Mouse (Mus musculus): ENCODE measurements around the gene Smyd3. TPM values are rescaled to one million over a fixed set of nuclear protein-coding genes. Genes with fewer than 3 reads are reported as not detected.

Smyd3 gene
- polyA plus RNA-seq (2015; fragmentation: Nextera tagmentation; extraction: Ambion mirVana) = 18.3 and 20.5 TPM in 2 replicates

DNA sequence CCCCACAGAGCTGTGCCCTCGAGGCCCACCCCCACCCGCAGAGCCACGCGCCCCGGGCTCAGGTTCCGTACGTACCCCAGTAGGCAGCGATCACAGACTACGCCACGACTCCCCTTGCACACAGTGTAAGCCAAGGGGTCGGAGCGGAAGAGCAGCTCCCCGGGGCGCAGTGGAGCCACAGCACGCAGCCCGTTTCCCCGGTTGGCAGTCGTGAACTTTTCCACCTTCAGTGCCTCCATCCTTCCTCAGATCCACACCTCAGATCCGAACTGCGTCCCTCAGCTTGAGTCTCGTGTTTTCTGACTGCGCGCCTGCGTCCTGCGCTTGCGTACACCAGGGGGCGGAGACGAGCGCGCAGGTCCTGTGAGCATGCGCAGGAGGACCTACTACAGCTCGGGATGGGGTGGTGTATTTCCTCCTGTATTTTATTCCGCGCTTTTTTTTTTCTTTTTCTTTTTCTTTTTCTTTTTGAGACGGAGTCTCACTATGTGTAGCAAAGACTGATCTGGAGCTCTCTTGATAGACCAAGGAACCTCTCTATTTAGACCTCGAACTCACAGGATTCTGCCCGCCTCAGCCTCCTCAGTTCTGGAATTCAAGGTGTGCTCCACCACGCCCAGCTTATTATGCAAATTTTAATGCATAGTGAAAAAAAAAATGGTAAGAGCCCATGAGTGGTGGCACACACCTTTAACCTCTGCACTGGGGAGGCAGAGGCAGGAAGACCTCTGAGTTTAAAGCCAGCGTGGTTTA lies at the start of gene Smyd3:
TSS of gene Smyd3 (minus strand) at position 329 of the 753 bp plus-strand sequence.
- DNase-seq (ENCODE audit: low spot score) (peak; percentile 89), ATAC-seq (replicated peaks; ENCODE audit: low FRiP score, low read depth) (peak; percentile 83)
- no peaks in the 10 kb centered on the region for H3K9me3 ChIP-seq (replicated peaks; ENCODE audit: low read length)
- H3K27me3 ChIP-seq (ENCODE audit: insufficient read depth, low read length) = no peaks in the 10 kb centered on the region
- H3K27ac ChIP-seq = peak within 1 kb of the TSS; percentile 36; the same call in 1 of the 2 replicates
- no peaks in the 10 kb centered on the region; the same call in 1 of the 2 replicates for H3K4me1 ChIP-seq (replicated peaks; ENCODE audit: insufficient read depth, low read length)
- peak within 1 kb of the TSS; percentile 78 for H3K4me3 ChIP-seq (replicated peaks; ENCODE audit: low read depth, low read length)
- no peaks in the 10 kb centered on the region for H3K36me3 ChIP-seq (ENCODE audit: insufficient read depth, low read length)
- H3K9ac ChIP-seq (ENCODE audit: low read depth, low read length) = peak within 1 kb of the TSS; percentile 68
- WGBS = 7% methylated on average over 39 of the region's 39 CpGs
- TF ChIP-seq CTCF (IDR thresholded peaks at IDR 0.05; ENCODE audit: low read depth) = peak; percentile 78
- peak within 1 kb of the TSS; percentile 98 for H3K4me2 ChIP-seq (ENCODE audit: low read length)

DNA sequence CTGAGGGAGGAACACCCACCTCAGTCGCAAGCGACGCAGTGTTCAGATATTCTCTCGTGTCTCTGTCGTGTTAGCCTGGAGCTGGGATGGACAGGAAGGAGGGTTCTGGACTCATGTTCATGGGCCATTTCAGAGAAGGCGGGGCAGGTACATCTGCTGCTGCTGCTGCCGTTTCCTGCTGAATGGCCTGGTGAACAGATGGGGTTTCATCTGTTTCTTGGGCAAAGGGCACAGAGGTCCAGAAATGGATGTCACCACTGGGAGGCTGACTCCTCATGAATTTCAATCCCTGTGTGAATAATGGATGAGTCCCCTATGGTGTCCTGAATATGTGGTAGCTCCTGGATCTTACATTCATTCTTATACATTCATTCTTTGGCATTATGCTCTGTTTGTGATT lies 49.7 kb upstream of the Smyd3 start:
- Histone ChIP-seq H3K4me3 (replicated peaks; ENCODE audit: low read depth, low read length) (no peak overlapping the region), H3K9ac (ENCODE audit: low read depth, low read length) (no peak overlapping the region), H3K4me1 (replicated peaks; ENCODE audit: insufficient read depth, low read length) (0 out of 2 replicates have a peak, but pooled peaks cover 3% of the 10 kb centered on the region), H3K27ac (no peak overlapping the region), H3K36me3 (ENCODE audit: insufficient read depth, low read length) (no peaks in the 10 kb centered on the region), H3K9me3 (replicated peaks; ENCODE audit: low read length) (no peaks in the 10 kb centered on the region), H3K27me3 (ENCODE audit: insufficient read depth, low read length) (no peaks in the 10 kb centered on the region), H3K4me2 (ENCODE audit: low read length) (no peak overlapping the region)
- no peak for DNase-seq (ENCODE audit: low spot score)
- TF ChIP-seq CTCF (IDR thresholded peaks at IDR 0.05; ENCODE audit: low read depth) = no peak
- ATAC-seq (replicated peaks; ENCODE audit: low FRiP score, low read depth) = no peak
- WGBS = 71% methylated on average over 7 of the region's 7 CpGs

DNA sequence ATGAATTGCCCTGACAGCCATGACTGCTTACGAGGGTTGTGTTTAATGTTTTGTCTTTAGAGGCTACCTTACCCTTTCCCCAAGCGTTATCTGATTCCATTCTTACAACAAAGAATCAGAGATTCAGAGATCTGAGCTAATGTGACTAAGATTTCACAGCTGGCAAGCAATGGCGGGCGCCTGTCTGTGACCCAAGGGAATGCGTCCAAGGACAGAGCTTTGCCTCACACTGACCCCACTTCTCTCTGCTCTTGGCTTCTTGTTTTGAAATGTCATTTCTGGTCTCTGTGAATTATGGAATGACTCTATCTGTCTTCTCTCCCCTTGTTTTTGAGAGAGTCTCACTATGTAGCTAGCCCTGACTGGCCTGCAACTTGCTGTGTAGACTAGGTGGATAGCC lies 46.1 kb upstream of the Smyd3 start:
- peak; percentile 27 for DNase-seq (ENCODE audit: low spot score)
- no peak for ATAC-seq (replicated peaks; ENCODE audit: low FRiP score, low read depth)
- 0 out of 2 replicates have a peak, but pooled peaks cover 6% of the 10 kb centered on the region for H3K4me1 ChIP-seq (replicated peaks; ENCODE audit: insufficient read depth, low read length)
- H3K9me3 ChIP-seq (replicated peaks; ENCODE audit: low read length) = no peaks in the 10 kb centered on the region
- H3K27me3 ChIP-seq (ENCODE audit: insufficient read depth, low read length) = no peaks in the 10 kb centered on the region
- no peaks in the 10 kb centered on the region for H3K36me3 ChIP-seq (ENCODE audit: insufficient read depth, low read length)
- no peak overlapping the region for H3K9ac ChIP-seq (ENCODE audit: low read depth, low read length)
- no peak overlapping the region for H3K27ac ChIP-seq
- no peak overlapping the region for H3K4me3 ChIP-seq (replicated peaks; ENCODE audit: low read depth, low read length)
- no peak overlapping the region for H3K4me2 ChIP-seq (ENCODE audit: low read length)
- WGBS = 50% methylated on average over 5 of the region's 5 CpGs
- TF ChIP-seq CTCF (IDR thresholded peaks at IDR 0.05; ENCODE audit: low read depth) = no peak

DNA sequence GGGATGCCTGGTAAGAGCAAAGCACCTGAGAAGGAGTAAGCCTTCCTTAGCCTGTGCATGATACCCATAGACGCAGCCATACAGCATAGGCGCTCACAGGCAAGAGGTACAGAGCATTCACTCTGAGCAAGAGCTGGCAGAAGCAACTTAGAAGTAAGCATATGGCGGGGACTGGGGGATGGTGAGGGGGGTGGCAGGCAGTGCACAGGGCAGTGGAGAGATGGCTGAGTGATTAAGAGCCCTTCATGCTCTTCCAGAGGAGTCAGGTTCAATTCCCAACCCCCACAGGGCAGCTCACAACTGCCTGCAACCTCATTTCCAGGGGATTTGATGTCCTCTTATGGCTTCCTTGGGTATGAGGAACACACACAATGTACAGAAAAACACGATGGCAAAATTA lies 45.4 kb upstream of the Smyd3 start:
- Histone ChIP-seq H3K36me3 (ENCODE audit: insufficient read depth, low read length) (no peaks in the 10 kb centered on the region), H3K4me2 (ENCODE audit: low read length) (no peak overlapping the region), H3K4me1 (replicated peaks; ENCODE audit: insufficient read depth, low read length) (0 out of 2 replicates have a peak, but pooled peaks cover 6% of the 10 kb centered on the region), H3K9ac (ENCODE audit: low read depth, low read length) (no peak overlapping the region), H3K4me3 (replicated peaks; ENCODE audit: low read depth, low read length) (no peak overlapping the region), H3K27me3 (ENCODE audit: insufficient read depth, low read length) (no peaks in the 10 kb centered on the region), H3K9me3 (replicated peaks; ENCODE audit: low read length) (no peaks in the 10 kb centered on the region), H3K27ac (no peak overlapping the region)
- no peak for TF ChIP-seq CTCF (IDR thresholded peaks at IDR 0.05; ENCODE audit: low read depth)
- WGBS = 69% methylated on average over 4 of the region's 4 CpGs
- no peak for DNase-seq (ENCODE audit: low spot score)
- ATAC-seq (replicated peaks; ENCODE audit: low FRiP score, low read depth) = no peak

DNA sequence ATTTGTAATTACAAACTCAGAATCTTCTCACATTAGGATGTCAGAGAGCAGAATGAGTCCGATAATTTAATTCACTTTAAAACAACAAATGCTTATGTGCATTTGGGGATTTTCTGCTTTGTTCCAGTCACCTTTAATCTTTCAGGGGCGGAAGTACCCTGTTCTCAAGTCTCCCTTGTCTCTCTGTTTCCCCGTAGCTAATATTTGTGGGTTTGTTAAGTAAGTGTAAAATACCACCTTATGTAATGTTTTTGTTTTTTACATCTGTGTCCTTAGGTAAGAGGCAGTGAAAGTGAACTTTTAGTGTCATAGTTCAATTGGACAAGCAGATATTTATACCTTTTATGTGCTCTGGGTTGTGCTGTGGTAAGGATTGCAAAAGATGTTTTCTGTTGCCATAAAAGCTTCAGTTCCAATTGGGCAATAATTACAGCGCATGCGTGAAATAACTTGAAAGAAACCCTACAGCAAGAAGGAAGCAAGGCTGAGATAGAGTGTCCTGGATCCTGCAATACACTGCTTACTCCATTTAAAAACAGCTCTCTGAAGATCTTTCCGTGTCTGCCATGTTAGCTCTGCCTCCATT lies 43.1 kb upstream of the Smyd3 start:
- Histone ChIP-seq H3K4me1 (replicated peaks; ENCODE audit: insufficient read depth, low read length) (0 out of 2 replicates have a peak, but pooled peaks cover 3% of the 10 kb centered on the region), H3K4me2 (ENCODE audit: low read length) (no peak overlapping the region), H3K9me3 (replicated peaks; ENCODE audit: low read length) (no peaks in the 10 kb centered on the region), H3K27me3 (ENCODE audit: insufficient read depth, low read length) (no peaks in the 10 kb centered on the region), H3K9ac (ENCODE audit: low read depth, low read length) (no peak overlapping the region), H3K4me3 (replicated peaks; ENCODE audit: low read depth, low read length) (no peak overlapping the region), H3K27ac (no peak overlapping the region; the same call in 1 of the 2 replicates), H3K36me3 (ENCODE audit: insufficient read depth, low read length) (no peaks in the 10 kb centered on the region)
- ATAC-seq (replicated peaks; ENCODE audit: low FRiP score, low read depth) (no peak), DNase-seq (ENCODE audit: low spot score) (peak; percentile 61)
- TF ChIP-seq CTCF (IDR thresholded peaks at IDR 0.05; ENCODE audit: low read depth) = no peak
- WGBS = 69% methylated on average over 6 of the region's 6 CpGs

DNA sequence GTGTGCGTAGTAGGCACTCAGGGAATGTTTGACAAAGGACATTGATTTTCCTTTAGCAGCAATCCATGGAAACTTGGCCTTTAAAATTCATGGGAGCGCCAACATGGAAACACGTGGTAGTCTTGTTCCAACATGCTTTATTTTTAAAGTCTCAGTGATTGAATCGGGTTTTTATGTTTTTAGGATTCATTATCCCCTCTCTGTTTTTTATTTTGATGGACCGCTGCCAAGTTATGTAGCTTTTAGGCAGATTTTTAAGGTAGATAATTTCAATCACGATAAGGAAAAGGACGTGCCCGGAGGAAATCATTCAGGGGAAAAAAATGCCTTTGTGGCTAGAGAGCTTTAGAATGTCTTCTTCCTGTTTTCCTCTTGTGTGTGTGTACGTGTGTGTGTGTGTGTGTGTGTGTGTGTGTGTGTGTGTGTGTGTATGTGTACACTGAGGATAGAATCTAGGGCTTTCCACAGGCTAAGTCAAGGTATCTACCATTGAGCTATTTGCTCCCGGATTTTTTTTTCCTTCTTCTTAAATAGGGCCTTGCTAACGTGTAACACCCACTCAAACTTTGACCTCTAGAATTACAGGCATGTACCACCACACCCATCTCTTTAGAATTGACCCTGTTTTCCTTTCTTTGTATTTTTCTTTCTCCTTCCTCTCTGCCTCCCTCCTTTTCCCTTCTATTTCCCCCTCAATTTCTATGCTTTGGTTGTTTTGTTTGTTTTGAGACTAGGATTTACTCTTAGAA lies 41.8 kb upstream of the Smyd3 start:
- Histone ChIP-seq H3K27ac (no peak overlapping the region), H3K27me3 (ENCODE audit: insufficient read depth, low read length) (no peaks in the 10 kb centered on the region), H3K4me2 (ENCODE audit: low read length) (no peak overlapping the region), H3K9ac (ENCODE audit: low read depth, low read length) (no peak overlapping the region), H3K36me3 (ENCODE audit: insufficient read depth, low read length) (no peaks in the 10 kb centered on the region), H3K9me3 (replicated peaks; ENCODE audit: low read length) (no peaks in the 10 kb centered on the region), H3K4me1 (replicated peaks; ENCODE audit: insufficient read depth, low read length) (0 out of 2 replicates have a peak, but pooled peaks cover 3% of the 10 kb centered on the region), H3K4me3 (replicated peaks; ENCODE audit: low read depth, low read length) (no peak overlapping the region)
- no peak for TF ChIP-seq CTCF (IDR thresholded peaks at IDR 0.05; ENCODE audit: low read depth)
- DNase-seq (ENCODE audit: low spot score) = peak; percentile 20
- 49% methylated on average over 11 of the region's 11 CpGs for WGBS
- ATAC-seq (replicated peaks; ENCODE audit: low FRiP score, low read depth) = no peak
